Mouse (Mus musculus): ENCODE measurements around the gene Btbd2. TPM values are rescaled to one million over a fixed set of nuclear protein-coding genes. Genes with fewer than 3 reads are reported as not detected.
A peak's percentile ranks its signal among the peaks of the same experiment; 100 is the strongest.

The Btbd2 gene
- polyA plus RNA-seq, 2 experiments = 8.2 to 8.6 TPM

- no peak for TF ChIP-seq EP300 (IDR thresholded peaks at IDR 0.05; ENCODE audit: low read depth)
- peak; percentile 89 for TF ChIP-seq CTCF (IDR thresholded peaks at IDR 0.05; ENCODE audit: low read depth)
- H3K4me2 ChIP-seq (ENCODE audit: low read depth) = no peak overlapping the region
- peaks cover 28 to 32% of the 10 kb centered on the region in 2 experiments for H3K4me1 ChIP-seq (replicated peaks; ENCODE audit: control insufficient read depth in 2 of 2, insufficient read depth in 2 of 2, low read length in 1 of 2)
- ATAC-seq (ENCODE audit: insufficient read depth) = peak; percentile 38; the same call in 1 of the 2 replicates
- H3K9ac ChIP-seq (replicated peaks) = no peak overlapping the region
- no peaks in the 10 kb centered on the region for H3K27me3 ChIP-seq (ENCODE audit: control insufficient read depth, insufficient read depth, low read length)
- DNase-seq (ENCODE audit: low read depth in 3 of 3, low spot score in 3 of 3) = peak in 1 of 3 experiments; percentile 68
- no peak overlapping the region for H3K4me3 ChIP-seq (ENCODE audit: insufficient read depth in 1 of 2, low read depth in 2 of 2, low read length in 2 of 2)
- WGBS (ENCODE audit: insufficient replicate concordance) = 34% methylated on average over 5 of the region's 5 CpGs
- H3K27ac ChIP-seq = no peak overlapping the region
- H3K36me3 ChIP-seq (replicated peaks; ENCODE audit: control insufficient read depth, insufficient read depth, low read depth) = peaks cover 31% of the 10 kb centered on the region
- H3K9me3 ChIP-seq (ENCODE audit: control insufficient read depth, low read length) = no peaks in the 10 kb centered on the region
These were observed 31.0 kb upstream of the Btbd2 start for GRCm38 (mm10) chr10:80687850-80688249.

DNA sequence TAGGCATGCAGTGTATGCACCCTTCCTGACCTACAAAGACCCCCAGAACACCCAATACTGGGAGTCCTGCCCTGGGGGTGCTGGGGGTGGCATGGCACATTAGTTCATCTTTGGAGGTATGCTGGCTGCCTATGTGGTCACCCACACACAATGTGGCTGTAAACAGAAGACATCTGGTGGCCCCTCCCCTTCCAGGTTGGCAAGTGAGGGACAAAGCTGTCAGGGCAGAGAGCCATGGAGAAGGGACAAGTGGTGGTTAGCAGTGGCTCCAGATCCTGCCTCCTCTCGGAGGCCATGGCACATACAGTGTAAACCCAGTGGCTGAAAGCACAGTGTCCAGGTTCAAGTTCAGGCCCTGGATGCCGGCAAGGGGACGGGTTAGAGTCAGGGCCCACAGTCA is 29.7 kb upstream of the Btbd2 start:
- 95% methylated on average over 3 of the region's 3 CpGs for WGBS (ENCODE audit: insufficient replicate concordance)
- Histone ChIP-seq H3K9me3 (ENCODE audit: control insufficient read depth, low read length) (no peaks in the 10 kb centered on the region), H3K36me3 (replicated peaks; ENCODE audit: control insufficient read depth, insufficient read depth, low read depth) (peaks cover 31% of the 10 kb centered on the region), H3K27me3 (ENCODE audit: control insufficient read depth, insufficient read depth, low read length) (no peaks in the 10 kb centered on the region), H3K4me1 (replicated peaks; ENCODE audit: control insufficient read depth in 2 of 2, insufficient read depth in 2 of 2, low read length in 1 of 2) (peaks cover 22 to 24% of the 10 kb centered on the region in 2 experiments), H3K27ac (peak overlapping the region; percentile 96), H3K4me2 (ENCODE audit: low read depth) (no peak overlapping the region), H3K9ac (replicated peaks) (peak overlapping the region; percentile 31; the same call in 1 of the 2 replicates), H3K4me3 (ENCODE audit: insufficient read depth in 1 of 2, low read depth in 2 of 2, low read length in 2 of 2) (no peak overlapping the region)
- ATAC-seq (ENCODE audit: insufficient read depth) = no peak
- no peak for DNase-seq (ENCODE audit: low read depth in 3 of 3, low spot score in 3 of 3)
- TF ChIP-seq CTCF (IDR thresholded peaks at IDR 0.05; ENCODE audit: low read depth) (no peak), EP300 (IDR thresholded peaks at IDR 0.05; ENCODE audit: low read depth) (no peak)

- WGBS (ENCODE audit: insufficient replicate concordance) = 16% methylated on average over 4 of the region's 4 CpGs
- peaks cover 25 to 28% of the 10 kb centered on the region in 2 experiments for H3K4me1 ChIP-seq (replicated peaks; ENCODE audit: control insufficient read depth in 2 of 2, insufficient read depth in 2 of 2, low read length in 1 of 2)
- no peaks in the 10 kb centered on the region for H3K27me3 ChIP-seq (ENCODE audit: control insufficient read depth, insufficient read depth, low read length)
- peaks cover 27% of the 10 kb centered on the region for H3K36me3 ChIP-seq (replicated peaks; ENCODE audit: control insufficient read depth, insufficient read depth, low read depth)
- peak; percentile 94 for TF ChIP-seq EP300 (IDR thresholded peaks at IDR 0.05; ENCODE audit: low read depth)
- no peak for TF ChIP-seq CTCF (IDR thresholded peaks at IDR 0.05; ENCODE audit: low read depth)
- H3K4me3 ChIP-seq (ENCODE audit: insufficient read depth in 1 of 2, low read depth in 2 of 2, low read length in 2 of 2) = peak overlapping the region; percentile 10 to 31; a peak in 2 of 4 replicates
- no peaks in the 10 kb centered on the region for H3K9me3 ChIP-seq (ENCODE audit: control insufficient read depth, low read length)
- peak overlapping the region; percentile 71 for H3K4me2 ChIP-seq (ENCODE audit: low read depth)
- peak overlapping the region; percentile 75 for H3K9ac ChIP-seq (replicated peaks)
- DNase-seq (ENCODE audit: low read depth in 3 of 3, low spot score in 3 of 3) = peak; percentile 76 to 82 (median 81)
- H3K27ac ChIP-seq = peak overlapping the region; percentile 96
- peak; percentile 82 for ATAC-seq (ENCODE audit: insufficient read depth)
These were observed 28.1 kb upstream of the Btbd2 start for GRCm38 (mm10) chr10:80684984-80685383.

GRCm38 (mm10) chr10:80684214-80684613 is 27.3 kb upstream of the Btbd2 start:
- Histone ChIP-seq H3K4me3 (ENCODE audit: insufficient read depth in 1 of 2, low read depth in 2 of 2, low read length in 2 of 2) (no peak overlapping the region), H3K27ac (peak overlapping the region; percentile 96), H3K27me3 (ENCODE audit: control insufficient read depth, insufficient read depth, low read length) (no peaks in the 10 kb centered on the region), H3K36me3 (replicated peaks; ENCODE audit: control insufficient read depth, insufficient read depth, low read depth) (peaks cover 19% of the 10 kb centered on the region), H3K4me1 (replicated peaks; ENCODE audit: control insufficient read depth in 2 of 2, insufficient read depth in 2 of 2, low read length in 1 of 2) (peaks cover 33 to 36% of the 10 kb centered on the region in 2 experiments), H3K4me2 (ENCODE audit: low read depth) (peak overlapping the region; percentile 71), H3K9ac (replicated peaks) (peak overlapping the region; percentile 25), H3K9me3 (ENCODE audit: control insufficient read depth, low read length) (no peaks in the 10 kb centered on the region)
- ATAC-seq (ENCODE audit: insufficient read depth) (peak; percentile 67), DNase-seq (ENCODE audit: low read depth in 3 of 3, low spot score in 3 of 3) (peak; percentile 69 to 80 (median 71))
- TF ChIP-seq EP300 (IDR thresholded peaks at IDR 0.05; ENCODE audit: low read depth) = no peak
- peak; percentile 100 for TF ChIP-seq CTCF (IDR thresholded peaks at IDR 0.05; ENCODE audit: low read depth)
- 48% methylated on average over 6 of the region's 6 CpGs for WGBS (ENCODE audit: insufficient replicate concordance)

GRCm38 (mm10) chr10:80683647-80684046 is 26.8 kb upstream of the Btbd2 start:
- Histone ChIP-seq H3K4me1 (replicated peaks; ENCODE audit: control insufficient read depth in 2 of 2, insufficient read depth in 2 of 2, low read length in 1 of 2) (peaks cover 38 to 41% of the 10 kb centered on the region in 2 experiments), H3K36me3 (replicated peaks; ENCODE audit: control insufficient read depth, insufficient read depth, low read depth) (peaks cover 17% of the 10 kb centered on the region), H3K27me3 (ENCODE audit: control insufficient read depth, insufficient read depth, low read length) (no peaks in the 10 kb centered on the region), H3K4me2 (ENCODE audit: low read depth) (no peak overlapping the region), H3K9ac (replicated peaks) (0 out of 2 replicates have a peak overlapping the region, but pooled peaks have one; percentile 9), H3K27ac (peak overlapping the region; percentile 96), H3K4me3 (ENCODE audit: insufficient read depth in 1 of 2, low read depth in 2 of 2, low read length in 2 of 2) (no peak overlapping the region), H3K9me3 (ENCODE audit: control insufficient read depth, low read length) (no peaks in the 10 kb centered on the region)
- no peak for DNase-seq (ENCODE audit: low read depth in 3 of 3, low spot score in 3 of 3)
- TF ChIP-seq CTCF (IDR thresholded peaks at IDR 0.05; ENCODE audit: low read depth) = no peak
- TF ChIP-seq EP300 (IDR thresholded peaks at IDR 0.05; ENCODE audit: low read depth) = no peak
- 96% methylated on average over 1 of the region's 1 CpGs for WGBS (ENCODE audit: insufficient replicate concordance)
- no peak for ATAC-seq (ENCODE audit: insufficient read depth)

Measured in liver, embryonic 14.5 days (tissue).